Mouse (Mus musculus): ENCODE results near the gene Tmem63a.
"Not testable (repeated sequence)": the region's sequence is repeated elsewhere in the genome, so short reads cannot be mapped to it uniquely, and the experiment has no call there.

Tmem63a gene

DNA sequence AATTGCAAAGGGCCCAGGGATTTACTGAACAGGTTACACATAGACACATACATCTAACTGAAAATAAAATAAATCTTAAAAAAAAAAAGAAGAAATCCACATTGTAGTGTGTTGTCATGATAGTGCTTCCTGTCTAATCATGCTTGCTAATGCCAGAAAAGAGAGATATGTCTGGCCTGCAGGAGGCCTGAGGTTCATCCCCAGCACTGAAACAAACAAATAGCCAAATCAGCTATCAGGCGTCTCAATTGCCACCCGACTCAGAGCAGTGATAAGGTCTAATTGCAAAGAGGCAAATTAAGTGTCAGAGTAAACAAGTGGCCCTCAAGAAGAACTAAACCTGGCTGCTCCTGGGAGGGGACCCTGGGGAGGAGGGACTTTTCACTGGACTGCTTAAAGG is 12.5 kb upstream of the Tmem63a start:
- no peak for DNase-seq (ENCODE audit: low read depth)

GRCm38 (mm10) chr1:180931106-180931505 is 11.0 kb upstream of the Tmem63a start:
- peak; percentile 70 for DNase-seq (ENCODE audit: low read depth)

DNA sequence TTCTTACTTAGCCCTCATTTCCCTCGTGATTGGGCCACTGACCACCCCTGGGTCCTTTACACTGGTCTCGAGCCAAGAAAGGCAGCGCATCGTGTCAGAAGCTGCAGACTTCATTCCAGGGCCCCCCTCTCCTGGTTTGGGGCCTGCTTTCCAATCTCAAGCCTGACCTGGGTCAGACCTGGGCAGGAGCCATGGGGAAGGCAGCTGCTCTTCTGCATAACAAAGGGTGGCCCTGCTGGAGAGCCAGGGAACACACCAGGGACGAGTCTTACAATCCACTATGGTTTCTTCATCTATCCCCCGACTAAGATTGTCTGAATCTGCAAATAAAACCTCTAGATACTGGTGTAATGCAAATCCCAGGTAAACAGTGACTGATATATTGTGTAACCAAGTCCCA is 8.5 kb upstream of the Tmem63a start:
- no peak for DNase-seq (ENCODE audit: low read depth)

- no peak for DNase-seq (ENCODE audit: low read depth)
Observed at GRCm38 (mm10) chr1:180934467-180935419, 7.4 kb upstream of the Tmem63a start, which contains the start of gene Lefty1. Lefty1 (plus strand) TSS chr1:180935022.

DNA sequence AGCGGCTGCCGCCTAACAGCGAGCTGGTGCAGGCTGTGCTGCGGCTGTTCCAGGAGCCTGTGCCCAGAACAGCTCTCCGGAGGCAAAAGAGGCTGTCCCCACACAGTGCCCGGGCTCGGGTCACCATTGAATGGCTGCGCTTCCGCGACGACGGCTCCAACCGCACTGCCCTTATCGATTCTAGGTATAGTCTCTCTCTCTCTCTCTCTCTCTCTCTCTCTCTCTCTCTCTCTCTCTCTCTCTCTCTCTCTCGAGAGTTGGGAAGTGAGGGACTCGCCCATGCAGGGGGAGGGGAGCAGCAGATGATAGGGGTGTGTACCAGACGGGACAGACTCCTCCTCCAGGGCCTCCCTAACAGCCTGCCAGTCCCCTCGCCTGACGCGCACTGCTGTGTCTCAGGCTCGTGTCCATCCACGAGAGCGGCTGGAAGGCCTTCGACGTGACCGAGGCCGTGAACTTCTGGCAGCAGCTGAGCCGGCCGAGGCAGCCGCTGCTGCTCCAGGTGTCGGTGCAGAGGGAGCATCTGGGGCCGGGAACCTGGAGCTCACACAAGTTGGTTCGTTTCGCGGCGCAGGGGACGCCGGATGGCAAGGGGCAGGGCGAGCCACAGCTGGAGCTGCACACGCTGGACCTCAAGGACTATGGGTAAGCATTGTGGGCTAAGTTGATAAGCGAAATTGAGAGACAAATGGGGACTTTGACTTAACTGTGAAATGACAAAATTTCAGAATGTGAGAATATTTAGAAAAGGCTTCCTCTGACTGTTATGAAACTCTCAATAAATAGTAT is 5.3 kb upstream of the Tmem63a start:
- DNase-seq (ENCODE audit: low read depth) = not testable (repeated sequence)

- not testable (repeated sequence) for DNase-seq (ENCODE audit: low read depth)
Observed at GRCm38 (mm10) chr1:180937631-180938030, 4.5 kb upstream of the Tmem63a start.

DNA sequence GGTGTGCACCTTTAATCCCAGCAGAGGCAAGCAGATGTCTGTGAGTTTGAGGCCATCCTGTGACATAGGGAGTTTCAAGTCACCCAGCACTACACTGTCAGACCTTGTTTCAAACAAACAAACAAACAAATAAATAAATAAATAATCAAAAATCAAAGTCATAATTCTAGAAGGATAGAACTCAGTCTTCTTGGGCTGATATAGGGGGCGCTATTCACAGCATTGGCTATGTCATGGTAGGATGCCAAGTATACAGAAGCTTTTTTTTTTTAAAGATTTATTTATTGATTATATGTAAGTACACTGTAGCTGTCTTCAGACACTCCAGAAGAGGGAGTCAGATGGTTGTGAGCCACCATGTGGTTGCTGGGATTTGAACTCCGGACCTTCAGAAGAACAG is 3.4 kb upstream of the Tmem63a start:
- DNase-seq (ENCODE audit: low read depth) = not testable (repeated sequence)

GRCm38 (mm10) chr1:180940776-180941460 is 1.2 kb upstream of the Tmem63a start:
- DNase-seq (ENCODE audit: low read depth) = peak; percentile 92

DNA sequence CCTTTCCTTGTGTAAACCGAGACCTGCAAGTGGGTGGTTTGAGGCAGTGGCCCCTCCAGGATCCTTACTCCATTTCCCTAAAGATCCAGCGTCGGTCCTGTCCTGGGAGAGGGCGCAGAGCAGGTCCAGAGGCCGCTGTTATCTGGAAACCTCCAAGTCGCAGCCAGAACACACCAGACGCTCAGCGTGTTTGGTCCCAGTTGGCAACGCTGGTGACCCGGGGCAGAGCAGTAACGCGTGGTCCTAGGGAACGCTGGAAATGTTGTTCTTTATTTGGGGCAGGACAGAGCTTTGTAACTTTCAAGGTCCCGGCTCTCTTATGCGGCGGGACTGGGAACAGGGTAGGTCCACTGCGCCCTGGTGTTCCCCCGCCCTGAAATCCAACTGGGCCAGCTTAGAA is 418 bp upstream of the Tmem63a start:
- DNase-seq (ENCODE audit: low read depth) = peak; percentile 35

DNA sequence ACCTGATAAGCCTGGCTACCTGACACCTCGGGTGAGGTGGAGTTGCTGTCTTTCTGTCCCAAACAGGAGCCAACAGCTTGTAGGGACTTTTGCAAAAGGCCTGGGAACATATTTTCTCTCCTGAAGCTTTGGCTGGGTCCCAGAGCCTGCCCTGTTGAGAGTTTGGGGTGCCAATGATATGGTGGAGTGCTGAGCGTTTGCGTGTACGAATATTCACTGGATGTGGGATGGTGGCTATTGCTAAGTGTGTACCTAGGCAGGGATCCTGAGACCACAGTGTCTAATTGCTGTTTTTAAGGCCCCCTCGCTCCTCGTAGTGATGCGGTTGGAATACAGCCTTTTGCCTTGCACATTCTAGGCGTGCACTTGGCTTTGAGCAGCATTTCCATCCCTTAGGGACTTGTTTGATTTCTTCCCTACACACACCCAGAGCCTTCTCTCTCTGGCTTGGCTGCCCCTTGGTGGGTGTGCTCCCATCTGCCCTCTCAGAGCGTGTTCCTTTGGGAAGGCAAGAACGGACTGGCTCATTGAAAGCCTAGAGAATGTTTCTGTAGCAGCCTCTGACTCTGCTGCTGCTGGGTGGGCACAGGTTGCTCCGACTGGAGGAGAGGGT is 994 bp downstream of the Tmem63a start:
- no peak for DNase-seq (ENCODE audit: low read depth)

DNA sequence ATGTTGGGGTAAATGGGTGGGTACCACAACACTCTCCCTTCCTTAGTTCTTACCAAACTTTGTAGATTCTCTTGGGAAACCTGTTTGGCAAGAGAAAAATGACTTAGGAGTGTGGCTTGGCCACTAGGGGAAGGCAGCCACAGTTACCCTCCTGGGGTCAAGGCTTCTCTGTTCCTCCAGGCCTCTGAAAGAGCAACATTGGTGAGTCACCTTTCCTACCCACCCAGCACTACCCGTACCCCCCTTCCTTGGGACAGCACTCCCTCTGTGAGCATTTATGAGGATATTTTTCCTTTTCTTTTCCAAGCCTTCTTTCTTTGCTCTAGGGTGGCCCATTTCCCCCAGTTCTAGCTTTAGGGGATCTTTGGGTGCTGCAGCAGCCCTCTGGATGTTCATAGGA is 1.8 kb downstream of the Tmem63a start:
- peak; percentile 85 for DNase-seq (ENCODE audit: low read depth)

DNA sequence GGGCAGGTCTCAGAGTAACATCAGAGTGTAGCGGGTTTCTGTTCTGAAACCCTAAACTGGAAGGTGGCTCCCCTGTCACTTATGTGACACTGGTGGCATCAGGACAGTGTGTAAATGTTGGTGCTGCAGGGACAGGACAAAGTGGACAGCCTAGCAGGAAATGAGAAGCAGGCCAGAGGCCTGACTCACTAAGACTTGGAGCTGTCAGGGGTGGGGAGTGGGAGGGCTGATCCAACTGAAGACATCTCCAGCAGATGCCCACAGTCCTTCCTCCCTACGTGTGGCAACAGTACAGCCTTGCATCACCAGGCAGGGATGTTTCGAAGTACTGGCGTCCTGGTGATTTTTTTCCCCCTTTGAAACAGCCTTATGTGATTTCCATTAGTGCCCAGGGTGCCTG is 2.4 kb downstream of the Tmem63a start:
- peak; percentile 95 for DNase-seq (ENCODE audit: low read depth)

- DNase-seq (ENCODE audit: low read depth) = peak; percentile 60
Observed at GRCm38 (mm10) chr1:180945001-180945980, 3.1 kb downstream of the Tmem63a start.

DNA sequence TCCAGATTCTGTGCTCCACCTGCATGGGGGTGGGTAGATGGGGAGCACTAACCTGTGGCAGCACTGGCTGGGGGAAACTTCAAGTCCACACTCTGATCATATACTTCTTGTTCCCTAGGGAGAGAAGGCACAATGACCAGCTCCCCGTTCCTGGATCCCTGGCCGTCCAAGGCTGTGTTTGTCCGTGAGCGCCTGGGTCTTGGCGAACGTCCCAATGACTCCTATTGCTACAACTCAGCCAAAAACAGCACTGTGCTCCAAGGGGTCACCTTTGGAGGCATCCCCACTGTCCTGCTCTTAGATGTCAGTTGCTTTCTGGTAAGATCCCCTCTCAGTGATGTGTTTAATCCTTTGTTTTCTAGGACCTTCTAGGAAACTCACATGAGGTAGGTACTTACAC is 4.3 kb downstream of the Tmem63a start:
- DNase-seq (ENCODE audit: low read depth) = no peak

GRCm38 (mm10) chr1:180952085-180952746 is 10.1 kb downstream of the Tmem63a start:
- no peak for DNase-seq (ENCODE audit: low read depth)

DNA sequence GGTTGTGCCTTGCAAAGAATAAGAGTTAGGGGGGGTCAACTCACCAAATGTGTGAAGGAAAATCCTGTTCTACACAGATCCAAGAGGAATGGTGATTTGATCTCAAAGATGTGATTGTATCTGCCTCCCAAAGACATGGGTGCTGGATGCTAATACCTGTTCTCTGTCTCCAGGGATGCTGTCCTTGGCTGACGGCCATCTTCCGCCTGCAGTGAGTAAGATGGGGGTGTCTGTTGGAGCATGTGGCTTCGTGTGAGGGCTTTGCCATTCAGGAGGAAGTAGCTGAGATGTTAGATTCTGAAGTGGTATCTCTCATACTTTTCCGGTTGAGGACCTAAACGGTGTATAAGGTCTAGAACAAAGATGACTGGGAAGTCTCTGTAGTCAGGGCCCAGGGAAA is 10.7 kb downstream of the Tmem63a start:
- DNase-seq (ENCODE audit: low read depth) = no peak

DNA sequence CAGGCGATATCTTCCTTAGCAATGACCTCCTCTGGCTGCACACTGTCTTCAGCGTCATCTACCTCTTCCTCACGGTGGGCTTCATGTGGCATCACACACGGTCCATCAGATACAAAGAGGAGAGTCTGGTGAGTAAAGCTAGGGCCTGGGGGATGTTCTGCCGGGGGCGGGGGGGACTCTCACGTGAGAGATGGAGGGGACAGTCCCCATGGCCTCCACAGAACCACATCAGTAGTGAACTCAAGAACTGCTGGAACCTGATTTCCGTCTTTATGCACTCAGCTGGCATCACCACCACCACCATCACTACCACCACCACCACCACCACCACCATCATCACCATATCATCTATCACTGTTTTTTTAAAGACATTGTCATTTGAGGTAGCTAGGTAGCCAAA is 14.3 kb downstream of the Tmem63a start:
- no peak for DNase-seq (ENCODE audit: low read depth)

DNA sequence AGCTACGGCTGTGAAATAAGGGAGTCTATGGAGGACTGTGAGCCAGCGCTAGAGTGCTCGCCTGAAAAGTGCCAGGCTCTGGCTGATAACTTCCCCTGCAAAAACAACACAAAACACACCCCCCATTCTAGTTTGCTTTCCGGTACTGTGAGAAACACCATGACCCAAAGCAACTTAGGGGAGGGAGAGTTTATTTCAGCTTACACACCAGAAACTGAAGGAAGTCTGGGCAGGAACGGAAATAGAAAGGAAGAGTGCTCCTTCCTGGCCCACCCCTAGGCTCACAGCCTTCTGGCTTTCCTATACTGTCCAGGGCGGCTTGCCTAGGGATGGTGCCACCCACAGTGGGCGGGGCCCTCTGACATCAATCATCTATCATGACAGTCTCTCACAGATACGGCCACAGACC is 14.8 kb downstream of the Tmem63a start:
- DNase-seq (ENCODE audit: low read depth) = peak; percentile 82

DNA sequence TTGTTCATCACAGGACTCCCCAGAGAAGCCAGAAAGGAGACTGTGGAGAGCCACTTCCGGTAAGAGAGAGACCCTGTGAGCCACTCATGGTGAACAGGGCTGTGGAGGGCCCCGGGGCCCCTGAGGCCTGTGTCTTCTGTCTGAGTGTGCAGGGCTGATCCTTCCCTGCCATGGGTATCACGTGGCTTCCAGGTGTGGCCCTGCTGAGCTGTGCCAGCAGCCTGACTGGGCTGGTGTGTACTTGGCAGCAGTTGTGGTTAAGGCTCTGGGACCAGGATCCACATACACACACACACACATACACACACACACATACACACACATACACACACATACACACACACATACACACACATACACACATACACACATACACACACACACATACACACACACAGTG is 15.8 kb downstream of the Tmem63a start:
- no peak for DNase-seq (ENCODE audit: low read depth)

DNA sequence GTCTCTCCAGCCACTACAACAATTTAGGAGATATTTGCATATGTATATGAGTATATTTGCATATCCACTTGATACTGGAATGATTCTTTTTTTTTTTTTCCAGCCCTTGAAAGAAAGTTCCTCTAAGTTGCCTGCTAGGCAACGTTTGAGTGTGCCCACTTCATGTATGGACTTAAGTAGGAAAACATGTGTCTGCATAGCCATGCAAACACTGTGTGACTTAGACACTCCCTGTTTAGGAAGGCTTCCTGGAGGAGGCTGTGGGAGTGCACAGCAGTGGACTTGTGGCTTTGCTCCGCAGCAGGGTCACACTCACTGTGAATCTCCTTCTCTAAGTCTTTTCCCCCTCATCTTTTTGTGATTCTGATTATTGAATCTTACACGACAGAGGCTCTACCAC is 16.7 kb downstream of the Tmem63a start:
- DNase-seq (ENCODE audit: low read depth) = no peak
